Mouse (Mus musculus) liver, postnatal 0 days (tissue): ENCODE results near the gene Rgs6. TPM values are rescaled to one million over a fixed set of nuclear protein-coding genes. Genes with fewer than 3 reads are reported as not detected.

Source experiments
- ATAC-seq: fragments of 200-750 bp; cut with Nextera tagmentation; 2 replicates; pipeline ENCODE4 v1.8.0; 2017; ENCODE audit warnings: mild to moderate bottlenecking, moderate library complexity
- DNase-seq: peaks from one replicate; pipeline ENCODE4 v3.0.0-alpha.2; 2016
- H3K27ac ChIP-seq: fragments of 300-500 bp; sonication (generic); 2 replicates; pipeline ENCODE4 v1.5.1; 2014; ENCODE audit warnings: antibody characterized with exemption, moderate library complexity, mild to moderate bottlenecking, low read depth
- H3K27me3 ChIP-seq: fragments of 300-500 bp; sonication (generic); 2 replicates; pipeline ENCODE4 v1.6.1; 2014; ENCODE audit warnings: low read length, control low read depth, mixed read lengths; ENCODE audit not compliant: insufficient read depth
- H3K36me3 ChIP-seq: fragments of 300-500 bp; sonication (generic); replicated peaks from 2 replicates; pipeline ENCODE4 v1.6.1; 2014; ENCODE audit warnings: mild to moderate bottlenecking, control low read depth, low read length, moderate library complexity, mixed read lengths; ENCODE audit not compliant: insufficient read depth
- H3K4me1 ChIP-seq: fragments of 300-500 bp; sonication (generic); 2 replicates; pipeline ENCODE4 v1.6.1; 2014; ENCODE audit warnings: antibody characterized with exemption, mild to moderate bottlenecking, control low read depth; ENCODE audit not compliant: insufficient read depth
- H3K4me2 ChIP-seq: fragments of 300-500 bp; sonication (generic); 2 replicates; pipeline ENCODE4 v1.6.1; 2014; ENCODE audit warnings: low read depth, mild to moderate bottlenecking, low read length, moderate library complexity, mixed read lengths
- H3K4me3 ChIP-seq: fragments of 300-500 bp; sonication (generic); 2 replicates; pipeline ENCODE4 v1.5.1; 2014; ENCODE audit warnings: low read depth, low read length
- H3K9ac ChIP-seq: fragments of 300-500 bp; sonication (generic); replicated peaks from 2 replicates; pipeline ENCODE4 v1.6.1; 2014; ENCODE audit warnings: mild to moderate bottlenecking, moderate library complexity
- H3K9me3 ChIP-seq: fragments of 300-500 bp; sonication (generic); 2 replicates; pipeline ENCODE4 v1.6.1; 2016; ENCODE audit warnings: mild to moderate bottlenecking, control low read depth, low read length, mixed read lengths
- CTCF ChIP-seq: sonication (generic); IDR thresholded peaks from 2 replicates; pipeline ENCODE4 v1.5.1; 2016; ENCODE audit warnings: antibody characterized with exemption, low read depth
- EP300 ChIP-seq: IDR thresholded peaks from 2 replicates; pipeline ENCODE4 v1.6.1; 2016; ENCODE audit warnings: antibody characterized with exemption, low read depth, mild to moderate bottlenecking
- WGBS: fragments of 180-500 bp; shearing (Covaris S2); extraction: QIAGEN DNeasy Blood & Tissue Kit; methylation state at CpG from one replicate; pipeline ENCODE4 v1.1.7; 2014; ENCODE audit not compliant: insufficient replicate concordance; 5-methylcytosine and 5-hydroxymethylcytosine counted together
- polyA plus RNA-seq: library from polyadenylated mRNA; unstranded; fragments of >200 nt; fragmentation: Nextera tagmentation; extraction: Ambion mirVana; gene quantifications from 2 replicates; pipeline ENCODE4 v1.2.1, GENCODE M21; 2015

Gene Rgs6
- polyA plus RNA-seq, 1 experiment from 2014 or later, result 0.09 TPM

GRCm38 (mm10) chr12:83014848-83015247 is 426.8 kb downstream of the Rgs6 start:
- DNase-seq (no peak), ATAC-seq (no peak)
- TF ChIP-seq CTCF (peak; percentile 21), EP300 (no peak)
- WGBS, result 28% methylated on average over 2 of the region's 2 CpGs
- Histone ChIP-seq H3K27me3 (no peaks in the 10 kb centered on the region), H3K9ac (no peak overlapping the region), H3K27ac (no peak overlapping the region), H3K4me3 (no peak overlapping the region), H3K36me3 (no peaks in the 10 kb centered on the region), H3K4me2 (no peak overlapping the region), H3K9me3 (no peaks in the 10 kb centered on the region), H3K4me1 (no peaks in the 10 kb centered on the region)

GRCm38 (mm10) chr12:83015366-83015765 is 427.3 kb downstream of the Rgs6 start:
- 41% methylated on average over 5 of the region's 5 CpGs for WGBS
- no peak for TF ChIP-seq EP300
- no peak for TF ChIP-seq CTCF
- DNase-seq, result no peak

DNA sequence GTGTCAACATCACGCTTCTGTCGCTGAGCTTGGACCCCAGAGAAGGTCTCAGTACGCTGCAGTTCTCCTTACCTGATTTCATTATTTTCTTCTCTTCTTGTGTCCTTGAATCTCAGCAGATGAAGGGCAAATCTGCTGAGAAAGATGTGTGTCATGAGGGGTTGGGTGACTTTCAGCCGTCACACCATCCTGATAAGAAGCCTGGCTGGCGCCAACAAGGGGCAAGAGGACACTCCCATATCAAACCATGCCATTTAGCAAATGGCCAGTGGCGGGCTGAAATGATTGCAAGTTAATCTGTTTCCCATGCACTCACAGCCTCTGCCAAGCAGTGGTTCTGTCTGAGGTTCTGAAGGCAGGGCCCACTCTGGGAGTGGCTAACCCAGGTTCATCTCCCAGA is 428.4 kb downstream of the Rgs6 start:
- no peaks in the 10 kb centered on the region for H3K4me1 ChIP-seq
- H3K9ac ChIP-seq, result no peak overlapping the region
- H3K9me3 ChIP-seq, result no peaks in the 10 kb centered on the region
- WGBS, result 62% methylated on average over 6 of the region's 6 CpGs
- no peak overlapping the region for H3K4me3 ChIP-seq
- H3K27me3 ChIP-seq, result no peaks in the 10 kb centered on the region
- no peak overlapping the region for H3K27ac ChIP-seq
- no peaks in the 10 kb centered on the region for H3K36me3 ChIP-seq
- DNase-seq (no peak), ATAC-seq (no peak)
- H3K4me2 ChIP-seq, result no peak overlapping the region
- TF ChIP-seq CTCF (no peak), EP300 (no peak)

More at GRCm38 (mm10) chr12:83015366-83015765, 427.3 kb downstream of the Rgs6 start:
- H3K4me2 ChIP-seq, result no peak overlapping the region
- H3K27me3 ChIP-seq, result no peaks in the 10 kb centered on the region
- H3K4me3 ChIP-seq, result no peak overlapping the region
- H3K4me1 ChIP-seq, result no peaks in the 10 kb centered on the region
- no peak for ATAC-seq
- no peaks in the 10 kb centered on the region for H3K36me3 ChIP-seq
- no peak overlapping the region for H3K27ac ChIP-seq
- H3K9ac ChIP-seq, result no peak overlapping the region
- H3K9me3 ChIP-seq, result no peaks in the 10 kb centered on the region

DNA sequence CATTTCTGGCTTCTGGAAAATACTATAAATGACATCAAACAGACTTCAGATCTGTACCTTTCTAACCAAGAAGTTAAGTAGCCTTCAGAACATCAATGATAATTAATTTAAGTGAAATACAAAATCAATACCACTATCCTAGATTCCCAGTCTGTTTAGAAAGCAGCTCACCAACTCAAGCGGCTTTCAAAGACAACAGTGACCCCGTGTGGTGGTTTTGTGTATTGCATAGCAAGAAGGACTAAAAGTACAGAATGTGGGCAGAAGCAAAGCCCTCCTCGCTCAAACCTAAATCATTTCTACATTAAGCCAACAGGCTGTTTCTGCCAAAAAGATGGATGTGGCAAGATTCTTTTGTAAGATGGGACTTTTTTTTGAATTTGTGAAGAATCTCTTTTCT is 429.9 kb downstream of the Rgs6 start:
- Histone ChIP-seq H3K4me2 (no peak overlapping the region), H3K27ac (no peak overlapping the region), H3K9me3 (no peaks in the 10 kb centered on the region), H3K27me3 (no peaks in the 10 kb centered on the region), H3K36me3 (no peaks in the 10 kb centered on the region), H3K4me3 (no peak overlapping the region), H3K4me1 (no peaks in the 10 kb centered on the region), H3K9ac (no peak overlapping the region)
- DNase-seq, result peak; percentile 86
- ATAC-seq, result no peak
- 6% methylated on average over 3 of the region's 3 CpGs for WGBS
- peak; percentile 91 for TF ChIP-seq CTCF
- no peak for TF ChIP-seq EP300

DNA sequence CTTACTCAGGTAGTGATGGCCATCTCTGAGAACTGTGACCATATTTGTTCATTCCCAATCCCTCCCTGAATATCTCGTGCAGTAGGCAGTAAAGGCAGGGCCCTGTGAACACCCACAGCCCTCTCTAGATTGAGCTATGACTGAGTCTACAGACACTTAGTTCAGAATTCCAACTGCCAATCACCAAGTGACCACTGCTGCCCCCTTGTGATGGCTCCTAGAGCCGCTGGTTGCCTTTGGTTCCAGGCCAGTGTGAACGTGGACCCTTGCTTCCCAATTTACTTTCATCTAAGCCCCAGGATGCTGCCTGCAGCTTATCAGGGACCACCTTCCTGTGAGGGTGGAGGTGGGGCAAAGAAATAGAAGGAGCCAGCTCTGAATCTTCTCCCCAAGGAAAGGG is 438.9 kb downstream of the Rgs6 start:
- DNase-seq, result no peak
- H3K36me3 ChIP-seq, result no peaks in the 10 kb centered on the region
- no peaks in the 10 kb centered on the region for H3K27me3 ChIP-seq
- H3K27ac ChIP-seq, result no peak overlapping the region
- 29% methylated on average over 3 of the region's 3 CpGs for WGBS
- no peaks in the 10 kb centered on the region for H3K9me3 ChIP-seq
- H3K4me2 ChIP-seq, result no peak overlapping the region
- no peak overlapping the region for H3K9ac ChIP-seq
- no peak overlapping the region for H3K4me3 ChIP-seq
- no peak for ATAC-seq
- TF ChIP-seq CTCF (peak; percentile 46), EP300 (no peak)
- no peaks in the 10 kb centered on the region for H3K4me1 ChIP-seq

DNA sequence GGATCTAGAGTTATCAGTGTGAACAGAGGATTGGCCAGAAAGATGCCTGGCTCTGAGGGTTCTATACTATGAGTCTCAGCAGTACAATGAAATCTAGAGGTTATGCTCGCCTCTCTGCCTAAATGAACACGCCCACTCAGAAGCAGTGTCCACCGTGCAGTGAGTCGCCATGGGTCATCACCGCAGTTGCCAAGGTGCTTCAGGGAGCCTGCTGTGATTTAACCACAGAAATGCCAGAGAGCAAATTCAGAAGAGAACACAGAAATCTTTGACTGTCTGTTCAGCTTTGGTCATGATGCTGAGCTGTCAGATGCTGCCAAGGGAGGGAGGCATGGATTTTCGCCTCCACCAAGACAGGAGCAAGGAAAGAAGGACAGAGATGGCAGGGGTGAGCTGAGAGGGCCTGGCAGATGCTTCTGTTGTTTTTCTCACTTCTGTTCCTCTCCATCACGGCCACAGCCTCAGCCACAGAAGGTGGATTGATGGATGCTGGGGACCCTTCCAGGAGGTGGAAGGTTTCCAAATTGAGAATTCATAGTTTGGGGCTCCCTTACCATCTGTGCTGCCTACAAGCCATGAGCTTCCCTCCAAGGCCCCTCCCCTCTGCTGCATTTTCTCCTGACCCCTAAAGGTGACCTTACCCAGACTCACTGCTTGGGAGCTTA is 445.2 kb downstream of the Rgs6 start:
- Histone ChIP-seq H3K4me1 (0 out of 2 replicates have a peak, but pooled peaks cover 3% of the 10 kb centered on the region), H3K27ac (no peak overlapping the region), H3K9me3 (no peaks in the 10 kb centered on the region), H3K36me3 (no peaks in the 10 kb centered on the region), H3K4me3 (no peak overlapping the region), H3K4me2 (no peak overlapping the region), H3K9ac (no peak overlapping the region), H3K27me3 (no peaks in the 10 kb centered on the region)
- ATAC-seq (no peak), DNase-seq (no peak)
- TF ChIP-seq CTCF, result no peak
- TF ChIP-seq EP300, result no peak
- 66% methylated on average over 7 of the region's 7 CpGs for WGBS
